Mouse (Mus musculus) intestine, postnatal 0 days (tissue): Measurements from ENCODE around the gene Psmd9. TPM values are rescaled to one million over a fixed set of nuclear protein-coding genes. Genes with fewer than 3 reads are reported as not detected.

ENCODE experiments used
- ATAC-seq: fragments of 200-750 bp; cut with Nextera tagmentation; 2 replicates; pipeline ENCODE4 v1.8.0; 2017; ENCODE audit warnings: mild to moderate bottlenecking, moderate TSS enrichment, moderate library complexity
- H3K27ac ChIP-seq: fragments of 300-500 bp; sonication (generic); 2 replicates; pipeline ENCODE4 v1.5.1; 2014; ENCODE audit warnings: mild to moderate bottlenecking, low read depth, low read length, moderate library complexity
- H3K27me3 ChIP-seq: fragments of 300-500 bp; sonication (generic); replicated peaks from 2 replicates; pipeline ENCODE4 v1.6.1; 2014; ENCODE audit warnings: low read length, mixed read lengths; ENCODE audit not compliant: control insufficient read depth, insufficient read depth
- H3K36me3 ChIP-seq: fragments of 300-500 bp; sonication (generic); 2 replicates; pipeline ENCODE4 v1.6.1; 2014; ENCODE audit warnings: mild to moderate bottlenecking, moderate library complexity; ENCODE audit not compliant: control insufficient read depth, insufficient read depth
- H3K4me1 ChIP-seq: fragments of 300-500 bp; sonication (generic); replicated peaks from 2 replicates; pipeline ENCODE4 v1.6.1; 2014; ENCODE audit warnings: antibody characterized with exemption, low read length, mixed read lengths; ENCODE audit not compliant: control insufficient read depth, insufficient read depth
- H3K4me2 ChIP-seq: fragments of 300-500 bp; sonication (generic); replicated peaks from 2 replicates; pipeline ENCODE4 v1.6.1; 2014; ENCODE audit warnings: low read depth, mild to moderate bottlenecking, moderate library complexity
- H3K4me3 ChIP-seq: fragments of 300-500 bp; sonication (generic); 2 replicates; pipeline ENCODE4 v1.5.1; 2014; ENCODE audit warnings: low read depth, low read length
- H3K9ac ChIP-seq: fragments of 300-500 bp; sonication (generic); 2 replicates; pipeline ENCODE4 v1.6.1; 2014; ENCODE audit warnings: mild to moderate bottlenecking, low read depth, low read length
- H3K9me3 ChIP-seq: fragments of 300-500 bp; sonication (generic); 2 replicates; pipeline ENCODE4 v1.6.1; 2016; ENCODE audit warnings: mixed run types; ENCODE audit not compliant: control insufficient read depth
- CTCF ChIP-seq: sonication (generic); IDR thresholded peaks from 2 replicates; pipeline ENCODE4 v1.5.1; 2016; ENCODE audit warnings: low read depth, mild to moderate bottlenecking, control low read depth, antibody characterized with exemption, moderate library complexity
- WGBS: fragments of 180-500 bp; shearing (Covaris S2); extraction: QIAGEN DNeasy Blood & Tissue Kit; methylation state at CpG from one replicate; pipeline ENCODE4 v1.1.7; 2014; 5-methylcytosine and 5-hydroxymethylcytosine counted together
- polyA plus RNA-seq: library from polyadenylated mRNA; unstranded; fragments of >200 nt; fragmentation: Nextera tagmentation; extraction: Ambion mirVana; gene quantifications from 2 replicates; pipeline ENCODE4 v1.2.1, GENCODE M21; 2015

Psmd9 gene
- polyA plus RNA-seq, 1 experiment from 2014 or later = 50.9 TPM

- Histone ChIP-seq H3K4me3 (peak overlapping the region; percentile 86), H3K9ac (peak overlapping the region; percentile 99; the same call in 1 of the 2 replicates), H3K9me3 (no peaks in the 10 kb centered on the region), H3K27ac (peak overlapping the region; percentile 96), H3K27me3 (no peaks in the 10 kb centered on the region), H3K4me2 (peak overlapping the region; percentile 98), H3K4me1 (0 out of 2 replicates have a peak, but pooled peaks cover 5% of the 10 kb centered on the region), H3K36me3 (peaks cover 29% of the 10 kb centered on the region)
- WGBS = 4% methylated on average over 17 of the region's 17 CpGs
- ATAC-seq = no peak
- no peak for TF ChIP-seq CTCF
Measured at GRCm38 (mm10) chr5:123143971-123144745, 25.1 kb upstream of the Psmd9 start.

DNA sequence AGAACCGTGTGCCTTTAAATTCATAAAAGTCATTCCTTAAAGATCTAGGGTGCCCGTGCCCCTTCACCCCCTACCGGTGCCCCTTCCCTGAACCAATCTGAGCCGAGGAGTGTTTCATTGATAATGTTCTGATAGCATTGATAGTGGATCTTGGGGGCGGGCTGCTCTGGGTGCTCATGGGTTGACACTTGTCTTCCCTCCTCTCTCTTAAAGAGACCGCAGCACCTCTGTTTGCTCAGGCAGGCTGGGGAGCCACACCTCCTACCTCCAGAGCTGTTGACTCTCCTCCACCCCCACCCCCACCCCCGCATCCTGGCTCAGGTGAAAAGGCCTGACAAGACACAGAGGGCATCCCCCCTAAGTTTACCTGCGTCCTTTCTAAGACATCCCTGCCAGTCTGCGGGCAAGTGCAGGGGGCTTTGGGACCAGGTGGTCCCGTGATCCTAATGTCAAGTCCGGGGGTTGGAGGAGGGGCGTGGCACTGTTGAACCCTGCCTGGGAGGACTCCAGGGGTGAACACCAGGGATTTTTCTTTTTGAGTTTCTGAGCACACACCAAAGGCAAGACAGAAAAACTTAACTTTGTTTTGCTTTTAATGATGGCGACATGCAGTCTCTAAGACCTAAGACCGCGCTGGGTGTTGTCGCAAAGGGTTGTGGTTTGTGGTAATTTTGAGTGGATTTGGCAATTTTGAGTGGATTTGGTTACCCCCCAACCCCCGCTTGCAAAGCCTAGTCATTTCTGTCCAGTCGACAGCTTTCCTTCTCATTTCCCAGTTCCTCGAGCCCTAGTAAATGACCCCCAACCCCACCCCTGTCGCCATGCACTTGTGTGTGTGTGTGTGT lies 24.2 kb upstream of the Psmd9 start:
- Histone ChIP-seq H3K4me2 (peak overlapping the region; percentile 98), H3K9me3 (no peaks in the 10 kb centered on the region), H3K4me3 (peak overlapping the region; percentile 86), H3K9ac (0 out of 2 replicates have a peak overlapping the region, but pooled peaks have one; percentile 22), H3K4me1 (0 out of 2 replicates have a peak, but pooled peaks cover 9% of the 10 kb centered on the region), H3K36me3 (peaks cover 31% of the 10 kb centered on the region), H3K27me3 (no peaks in the 10 kb centered on the region), H3K27ac (no peak overlapping the region)
- no peak for TF ChIP-seq CTCF
- WGBS = 33% methylated on average over 20 of the region's 20 CpGs
- no peak for ATAC-seq

GRCm38 (mm10) chr5:123146357-123146756 lies 22.9 kb upstream of the Psmd9 start:
- H3K4me3 ChIP-seq = no peak overlapping the region
- 93% methylated on average over 11 of the region's 11 CpGs for WGBS
- peaks cover 17% of the 10 kb centered on the region; the same call in 1 of the 2 replicates for H3K4me1 ChIP-seq
- H3K27me3 ChIP-seq = no peaks in the 10 kb centered on the region
- no peaks in the 10 kb centered on the region for H3K9me3 ChIP-seq
- no peak overlapping the region for H3K4me2 ChIP-seq
- TF ChIP-seq CTCF = no peak
- ATAC-seq = no peak
- no peak overlapping the region for H3K9ac ChIP-seq
- no peak overlapping the region for H3K27ac ChIP-seq
- H3K36me3 ChIP-seq = peaks cover 38% of the 10 kb centered on the region

- WGBS = 80% methylated on average over 17 of the region's 17 CpGs
- no peak overlapping the region for H3K4me3 ChIP-seq
- H3K36me3 ChIP-seq = peaks cover 50% of the 10 kb centered on the region
- no peak overlapping the region for H3K4me2 ChIP-seq
- H3K27me3 ChIP-seq = no peaks in the 10 kb centered on the region
- no peak for ATAC-seq
- H3K9ac ChIP-seq = no peak overlapping the region
- no peaks in the 10 kb centered on the region for H3K9me3 ChIP-seq
- TF ChIP-seq CTCF = no peak
- H3K27ac ChIP-seq = no peak overlapping the region
- peaks cover 17% of the 10 kb centered on the region; the same call in 1 of the 2 replicates for H3K4me1 ChIP-seq
Measured at GRCm38 (mm10) chr5:123147569-123147968, 21.6 kb upstream of the Psmd9 start.

DNA sequence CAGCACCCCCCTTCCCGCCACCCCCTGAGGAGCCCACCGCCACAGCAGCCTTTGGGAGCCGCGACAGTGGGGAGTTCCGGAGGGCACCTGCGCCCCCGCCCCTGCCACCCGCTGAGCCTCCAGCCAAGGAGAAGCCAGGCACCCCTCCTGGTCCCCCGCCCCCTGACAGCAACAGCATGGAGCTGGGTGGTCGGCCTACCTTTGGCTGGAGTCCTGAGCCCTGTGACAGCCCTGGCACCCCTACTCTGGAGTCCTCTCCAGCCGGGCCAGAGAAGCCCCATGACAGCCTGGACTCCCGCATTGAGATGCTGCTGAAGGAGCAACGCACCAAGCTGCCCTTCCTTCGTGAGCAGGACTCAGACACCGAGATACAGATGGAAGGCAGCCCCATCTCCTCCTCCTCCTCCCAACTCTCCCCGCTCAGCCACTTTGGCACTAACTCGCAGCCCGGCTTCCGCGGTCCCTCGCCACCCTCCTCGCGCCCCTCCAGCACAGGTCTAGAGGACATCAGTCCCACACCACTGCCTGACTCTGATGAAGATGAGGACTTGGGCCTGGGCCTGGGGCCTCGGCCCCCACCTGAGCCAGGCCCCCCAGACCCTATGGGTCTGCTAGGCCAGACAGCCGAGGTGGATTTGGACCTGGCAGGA lies 21.0 kb upstream of the Psmd9 start:
- Histone ChIP-seq H3K4me1 (peaks cover 17% of the 10 kb centered on the region; the same call in 1 of the 2 replicates), H3K27ac (0 out of 2 replicates have a peak overlapping the region, but pooled peaks have one; percentile 41), H3K9ac (no peak overlapping the region), H3K9me3 (no peaks in the 10 kb centered on the region), H3K4me2 (no peak overlapping the region), H3K27me3 (no peaks in the 10 kb centered on the region), H3K4me3 (no peak overlapping the region), H3K36me3 (peaks cover 57% of the 10 kb centered on the region)
- no peak for ATAC-seq
- 86% methylated on average over 25 of the region's 25 CpGs for WGBS
- TF ChIP-seq CTCF = no peak
